24 mouse cellular contexts compared by ENCODE assay signal in genomic region chr8:104367398-104367797, GRCm38 (mm10). TPM values are rescaled to one million over a fixed set of nuclear protein-coding genes. Genes with fewer than 3 reads are reported as not detected.
DNase-seq lines count a peak whose midpoint lies in the region; ATAC-seq and TF ChIP-seq lines count a peak whose summit lies in the region.
"Had no signal": no experiment of that assay in that cellular context is flagged by ENCODE, and none has a peak within 500 bp of the region (broad histone marks: within the 10 kb centered on the region; RNA-seq: fewer than 3 reads in every experiment).

No protein-coding gene starts in this region.

- 0 out of 2 replicates have a peak, but pooled peaks have one; percentile 47 for ATAC-seq in hindbrain, embryonic 11.5 days (ENCODE audit: low FRiP score)
- ATAC-seq in forebrain, embryonic 13.5 days, result peak; percentile 76
- ATAC-seq in hindbrain, embryonic 15.5 days (ENCODE audit: low FRiP score, low read depth), result no peak
- ATAC-seq in cerebellum, adult (ENCODE audit: insufficient number of reproducible peaks, low FRiP score, low TSS enrichment), result no peak

- no peak overlapping the region for H3K9ac ChIP-seq in hindbrain, embryonic 11.5 days (ENCODE audit: low read depth, low read length)
- H3K9ac ChIP-seq in forebrain, embryonic 13.5 days, result no peak overlapping the region
- no peak overlapping the region for H3K9ac ChIP-seq in hindbrain, embryonic 15.5 days
- H3K9ac ChIP-seq: embryonic facial prominence, embryonic 13.5 days had no signal

- no peak for DNase-seq in hindbrain, embryonic 11.5 days (ENCODE audit: low spot score)
- DNase-seq in hindbrain, embryonic 10.5 days (ENCODE audit: low spot score), result no peak
- peak; percentile 72 for DNase-seq in retina, embryonic 14.5 days (ENCODE audit: low spot score)
- DNase-seq in lung, adult 2 months, result no peak
- no peak for DNase-seq in B cell, adult 2 months
- DNase-seq: adrenal gland, postnatal 25 days; cerebellum, adult 9-10 months; gastrocnemius, adult 2 months; heart, adult 18-20 months; kidney, adult 11 months; left cerebral cortex, postnatal 4 days; lung, adult 18-20 months; thymus, postnatal 14 days had no signal

- no peak overlapping the region for H3K4me3 ChIP-seq in hindbrain, embryonic 11.5 days (ENCODE audit: low read depth, low read length)
- no peak overlapping the region for H3K4me3 ChIP-seq in hindbrain, embryonic 10.5 days
- no peak overlapping the region for H3K4me3 ChIP-seq in forebrain, embryonic 13.5 days
- H3K4me3 ChIP-seq in hindbrain, embryonic 15.5 days, result no peak overlapping the region
- H3K4me3 ChIP-seq in lung, adult 2 months (replicated peaks; ENCODE audit: extremely low read depth, low read depth, low read length), result no peak overlapping the region
- H3K4me3 ChIP-seq: embryonic facial prominence, embryonic 13.5 days; gastrocnemius, adult 2 months had no signal

- H3K4me2 ChIP-seq in hindbrain, embryonic 11.5 days (replicated peaks; ENCODE audit: low read depth, low read length), result no peak overlapping the region
- H3K4me2 ChIP-seq in forebrain, embryonic 13.5 days, result 0 out of 2 replicates have a peak overlapping the region, but pooled peaks have one; percentile 15
- no peak overlapping the region for H3K4me2 ChIP-seq in hindbrain, embryonic 15.5 days
- H3K4me2 ChIP-seq: embryonic facial prominence, embryonic 13.5 days had no signal

- no peaks in the 10 kb centered on the region for H3K9me3 ChIP-seq in hindbrain, embryonic 11.5 days (ENCODE audit: control insufficient read depth, low read length)
- H3K9me3 ChIP-seq in hindbrain, embryonic 10.5 days, result no peaks in the 10 kb centered on the region
- no peaks in the 10 kb centered on the region for H3K9me3 ChIP-seq in forebrain, embryonic 13.5 days (replicated peaks)
- no peaks in the 10 kb centered on the region for H3K9me3 ChIP-seq in hindbrain, embryonic 15.5 days
- H3K9me3 ChIP-seq: embryonic facial prominence, embryonic 13.5 days had no signal

- no peaks in the 10 kb centered on the region for H3K4me1 ChIP-seq in hindbrain, embryonic 11.5 days (replicated peaks; ENCODE audit: control insufficient read depth, insufficient read depth, low read length)
- H3K4me1 ChIP-seq in hindbrain, embryonic 10.5 days (replicated peaks), result peaks cover 26% of the 10 kb centered on the region
- H3K4me1 ChIP-seq in forebrain, embryonic 13.5 days, result peaks cover 33% of the 10 kb centered on the region
- peaks cover 30% of the 10 kb centered on the region for H3K4me1 ChIP-seq in hindbrain, embryonic 15.5 days (replicated peaks)
- H3K4me1 ChIP-seq in lung, adult 2 months (ENCODE audit: control insufficient read depth, insufficient read depth, low read length), result no peaks in the 10 kb centered on the region

- H3K27me3 ChIP-seq in hindbrain, embryonic 11.5 days (ENCODE audit: control insufficient read depth, insufficient read depth, low read length), result no peaks in the 10 kb centered on the region
- H3K27me3 ChIP-seq in hindbrain, embryonic 10.5 days (ENCODE audit: insufficient read depth, poor library complexity, severe bottlenecking), result no peaks in the 10 kb centered on the region
- H3K27me3 ChIP-seq in forebrain, embryonic 13.5 days, result no peaks in the 10 kb centered on the region
- H3K27me3 ChIP-seq in hindbrain, embryonic 15.5 days, result no peaks in the 10 kb centered on the region
- H3K27me3 ChIP-seq: CH12.LX; embryonic facial prominence, embryonic 13.5 days had no signal

- no peaks in the 10 kb centered on the region for H3K36me3 ChIP-seq in hindbrain, embryonic 11.5 days (ENCODE audit: control insufficient read depth, insufficient read depth, low read length)
- no peaks in the 10 kb centered on the region for H3K36me3 ChIP-seq in hindbrain, embryonic 10.5 days
- no peaks in the 10 kb centered on the region for H3K36me3 ChIP-seq in forebrain, embryonic 13.5 days (ENCODE audit: poor library complexity, severe bottlenecking)
- H3K36me3 ChIP-seq in hindbrain, embryonic 15.5 days, result no peaks in the 10 kb centered on the region

- H3K27ac ChIP-seq in hindbrain, embryonic 11.5 days (ENCODE audit: low read depth, low read length), result no peak overlapping the region
- no peak overlapping the region for H3K27ac ChIP-seq in hindbrain, embryonic 10.5 days
- no peak overlapping the region for H3K27ac ChIP-seq in forebrain, embryonic 13.5 days
- 0 out of 2 replicates have a peak overlapping the region, but pooled peaks have one; percentile 38 for H3K27ac ChIP-seq in hindbrain, embryonic 15.5 days (replicated peaks)
- H3K27ac ChIP-seq: embryonic facial prominence, embryonic 13.5 days; gastrocnemius, adult 2 months; kidney, postnatal 0 days; macrophage had no signal

- no peak for TF ChIP-seq CTCF in lung, adult 2 months (IDR thresholded peaks at IDR 0.05; ENCODE audit: insufficient read depth, low read length)

- no peak for TF ChIP-seq POLR2A in lung, adult 2 months (IDR thresholded peaks at IDR 0.05; ENCODE audit: borderline replicate concordance, extremely low read depth, low read depth, low read length)

- WGBS in hindbrain, embryonic 11.5 days, result 48% methylated on average over 5 of the region's 5 CpGs
- WGBS in hindbrain, embryonic 10.5 days, result 52% methylated on average over 5 of the region's 5 CpGs
- 17% methylated on average over 5 of the region's 5 CpGs for WGBS in forebrain, embryonic 13.5 days
- WGBS in hindbrain, embryonic 15.5 days, result 32% methylated on average over 5 of the region's 5 CpGs
- WGBS in lung, adult 2 months, result 76% methylated on average over 5 of the region's 5 CpGs

RNA-seq across cellular contexts. Expression of gene Cmtm3, which starts 28.2 kb away (rescaled TPM):
- 74.8 and 87.5 TPM in 2 replicates for polyA plus RNA-seq in hindbrain, embryonic 11.5 days (2014; fragmentation: Nextera tagmentation; extraction: Ambion mirVana)
- 76.5 and 83.1 TPM in 2 replicates for polyA plus RNA-seq in hindbrain, embryonic 10.5 days (2016; fragmentation: Nextera tagmentation; extraction: Ambion mirVana)
- 31.6 and 36.1 TPM in 2 replicates for polyA plus RNA-seq in forebrain, embryonic 13.5 days (2015; fragmentation: Nextera tagmentation; extraction: Ambion mirVana)
- polyA plus RNA-seq in hindbrain, embryonic 15.5 days (2015; fragmentation: Nextera tagmentation; extraction: Ambion mirVana), result 39.5 and 44.1 TPM in 2 replicates
- polyA plus RNA-seq in lung, adult 2 months (2012; rRNA removed), result 154 and 173 TPM in 2 replicates

RNA-seq across cellular contexts. Expression of gene Cmtm4, which starts 28.2 kb away (rescaled TPM):
- 2.7 and 3.8 TPM in 2 replicates for polyA plus RNA-seq in hindbrain, embryonic 11.5 days (2014; fragmentation: Nextera tagmentation; extraction: Ambion mirVana)
- 1.9 TPM in 2 replicates for polyA plus RNA-seq in hindbrain, embryonic 10.5 days (2016; fragmentation: Nextera tagmentation; extraction: Ambion mirVana)
- polyA plus RNA-seq in forebrain, embryonic 13.5 days (2015; fragmentation: Nextera tagmentation; extraction: Ambion mirVana), result 2.6 TPM in 2 replicates
- 2.7 TPM in 2 replicates for polyA plus RNA-seq in hindbrain, embryonic 15.5 days (2015; fragmentation: Nextera tagmentation; extraction: Ambion mirVana)
- 14.9 and 22.4 TPM in 2 replicates for polyA plus RNA-seq in lung, adult 2 months (2012; rRNA removed)

RNA-seq across cellular contexts. Expression of gene Cmtm2b, which starts 45.4 kb away (rescaled TPM):
- polyA plus RNA-seq in hindbrain, embryonic 11.5 days (2014; fragmentation: Nextera tagmentation; extraction: Ambion mirVana), result not detected in 2 replicates
- polyA plus RNA-seq in hindbrain, embryonic 10.5 days (2016; fragmentation: Nextera tagmentation; extraction: Ambion mirVana), result not detected in 2 replicates
- polyA plus RNA-seq in forebrain, embryonic 13.5 days (2015; fragmentation: Nextera tagmentation; extraction: Ambion mirVana), result not detected in 2 replicates
- not detected in 2 replicates for polyA plus RNA-seq in hindbrain, embryonic 15.5 days (2015; fragmentation: Nextera tagmentation; extraction: Ambion mirVana)
- not detected in 2 replicates for polyA plus RNA-seq in lung, adult 2 months (2012; rRNA removed)
- polyA plus RNA-seq: cortical plate, adult 2 months; embryonic facial prominence, embryonic 13.5 days; heart, embryonic 14.5 days; kidney, postnatal 0 days; liver, adult 2 months; macrophage; stomach, embryonic 16.5 days had no signal

RNA-seq across cellular contexts. Expression of gene Gm11020, which starts 46.0 kb away (rescaled TPM):
- polyA plus RNA-seq in hindbrain, embryonic 11.5 days (2014; fragmentation: Nextera tagmentation; extraction: Ambion mirVana), result not detected in 2 replicates
- not detected in 2 replicates for polyA plus RNA-seq in hindbrain, embryonic 10.5 days (2016; fragmentation: Nextera tagmentation; extraction: Ambion mirVana)
- not detected in 2 replicates for polyA plus RNA-seq in forebrain, embryonic 13.5 days (2015; fragmentation: Nextera tagmentation; extraction: Ambion mirVana)
- polyA plus RNA-seq in hindbrain, embryonic 15.5 days (2015; fragmentation: Nextera tagmentation; extraction: Ambion mirVana), result not detected in 2 replicates
- not detected in 2 replicates for polyA plus RNA-seq in lung, adult 2 months (2012; rRNA removed)
- polyA plus RNA-seq: cortical plate, adult 2 months; embryonic facial prominence, embryonic 13.5 days; heart, embryonic 14.5 days; kidney, postnatal 0 days; liver, adult 2 months; macrophage; stomach, embryonic 16.5 days had no signal

RNA-seq across cellular contexts. Expression of gene Cmtm1, which starts 57.5 kb away (rescaled TPM):
- not detected in 2 replicates for polyA plus RNA-seq in hindbrain, embryonic 11.5 days (2014; fragmentation: Nextera tagmentation; extraction: Ambion mirVana)
- not detected in 2 replicates for polyA plus RNA-seq in hindbrain, embryonic 10.5 days (2016; fragmentation: Nextera tagmentation; extraction: Ambion mirVana)
- polyA plus RNA-seq in forebrain, embryonic 13.5 days (2015; fragmentation: Nextera tagmentation; extraction: Ambion mirVana), result not detected in 2 replicates
- polyA plus RNA-seq in hindbrain, embryonic 15.5 days (2015; fragmentation: Nextera tagmentation; extraction: Ambion mirVana), result not detected in 2 replicates
- polyA plus RNA-seq in lung, adult 2 months (2012; rRNA removed), result not detected in 2 replicates
- polyA plus RNA-seq: cortical plate, adult 2 months; embryonic facial prominence, embryonic 13.5 days; heart, embryonic 14.5 days; kidney, postnatal 0 days; liver, adult 2 months; macrophage; stomach, embryonic 16.5 days had no signal

Comparison
In these comparisons a context has a peak if more than half of its experiments do, and no peak if none do; other contexts are left out.
1. ATAC-seq: peak in hindbrain, embryonic 11.5 days (single experiment) and forebrain, embryonic 13.5 days (single experiment); none in hindbrain, embryonic 15.5 days (single experiment) and cerebellum, adult (single experiment).